Mouse (Mus musculus) intestine, postnatal 0 days (tissue): ENCODE results near the gene Jagn1. TPM values are rescaled to one million over a fixed set of nuclear protein-coding genes. Genes with fewer than 3 reads are reported as not detected.

Experiments
- ATAC-seq: fragments of 200-750 bp; cut with Nextera tagmentation; 2 replicates; pipeline ENCODE4 v1.8.0; 2017; ENCODE audit warnings: mild to moderate bottlenecking, moderate TSS enrichment, moderate library complexity
- H3K27ac ChIP-seq: fragments of 300-500 bp; sonication (generic); 2 replicates; pipeline ENCODE4 v1.5.1; 2014; ENCODE audit warnings: mild to moderate bottlenecking, low read depth, low read length, moderate library complexity
- H3K27me3 ChIP-seq: fragments of 300-500 bp; sonication (generic); replicated peaks from 2 replicates; pipeline ENCODE4 v1.6.1; 2014; ENCODE audit warnings: low read length, mixed read lengths; ENCODE audit not compliant: control insufficient read depth, insufficient read depth
- H3K36me3 ChIP-seq: fragments of 300-500 bp; sonication (generic); 2 replicates; pipeline ENCODE4 v1.6.1; 2014; ENCODE audit warnings: mild to moderate bottlenecking, moderate library complexity; ENCODE audit not compliant: control insufficient read depth, insufficient read depth
- H3K4me1 ChIP-seq: fragments of 300-500 bp; sonication (generic); replicated peaks from 2 replicates; pipeline ENCODE4 v1.6.1; 2014; ENCODE audit warnings: antibody characterized with exemption, low read length, mixed read lengths; ENCODE audit not compliant: control insufficient read depth, insufficient read depth
- H3K4me2 ChIP-seq: fragments of 300-500 bp; sonication (generic); replicated peaks from 2 replicates; pipeline ENCODE4 v1.6.1; 2014; ENCODE audit warnings: low read depth, mild to moderate bottlenecking, moderate library complexity
- H3K4me3 ChIP-seq: fragments of 300-500 bp; sonication (generic); 2 replicates; pipeline ENCODE4 v1.5.1; 2014; ENCODE audit warnings: low read depth, low read length
- H3K9ac ChIP-seq: fragments of 300-500 bp; sonication (generic); 2 replicates; pipeline ENCODE4 v1.6.1; 2014; ENCODE audit warnings: mild to moderate bottlenecking, low read depth, low read length
- H3K9me3 ChIP-seq: fragments of 300-500 bp; sonication (generic); 2 replicates; pipeline ENCODE4 v1.6.1; 2016; ENCODE audit warnings: mixed run types; ENCODE audit not compliant: control insufficient read depth
- CTCF ChIP-seq: sonication (generic); IDR thresholded peaks from 2 replicates; pipeline ENCODE4 v1.5.1; 2016; ENCODE audit warnings: low read depth, mild to moderate bottlenecking, control low read depth, antibody characterized with exemption, moderate library complexity
- WGBS: fragments of 180-500 bp; shearing (Covaris S2); extraction: QIAGEN DNeasy Blood & Tissue Kit; methylation state at CpG from one replicate; pipeline ENCODE4 v1.1.7; 2014; 5-methylcytosine and 5-hydroxymethylcytosine counted together
- polyA plus RNA-seq: library from polyadenylated mRNA; unstranded; fragments of >200 nt; fragmentation: Nextera tagmentation; extraction: Ambion mirVana; gene quantifications from 2 replicates; pipeline ENCODE4 v1.2.1, GENCODE M21; 2015

The Jagn1 gene
- 44.9 and 48.8 TPM in 2 replicates for polyA plus RNA-seq

DNA sequence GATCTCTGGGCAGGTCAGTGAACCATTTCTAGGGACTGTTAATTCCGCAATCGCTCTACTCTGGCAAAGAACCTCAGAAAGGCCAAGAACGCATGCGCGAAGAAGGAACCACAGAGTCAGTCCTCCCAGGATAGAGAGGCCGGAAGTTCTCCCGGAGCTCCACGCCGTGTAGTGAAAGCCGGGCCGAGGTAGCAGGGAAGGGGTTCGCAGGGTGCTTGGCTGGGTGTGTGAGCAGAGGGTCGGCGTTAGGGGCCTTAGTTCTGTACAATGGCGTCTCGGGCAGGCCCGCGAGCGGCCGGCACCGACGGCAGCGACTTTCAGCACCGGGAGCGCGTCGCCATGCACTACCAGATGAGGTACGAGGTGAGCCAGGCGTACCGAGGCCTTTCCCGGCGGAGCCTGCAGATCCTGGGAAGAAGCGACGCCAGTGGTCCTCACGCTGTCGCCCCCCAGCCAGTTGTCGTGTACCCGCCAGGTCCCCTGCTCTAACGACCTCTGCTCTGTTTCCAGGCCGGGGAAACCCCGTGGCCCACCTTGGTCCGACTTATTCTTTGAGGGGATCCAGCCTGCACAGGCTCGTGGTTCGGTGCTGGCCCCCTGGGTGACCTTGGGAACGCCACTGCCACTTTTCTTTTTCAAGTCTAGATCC is at the start of gene Jagn1:
TSS of gene Jagn1 (plus strand) at position 128 of the 649 bp plus-strand sequence.
- Histone ChIP-seq H3K27ac (peak within 1 kb of the TSS; percentile 51), H3K9ac (peak within 1 kb of the TSS; percentile 84), H3K4me2 (peak within 1 kb of the TSS; percentile 93), H3K36me3 (peaks cover 14% of the 10 kb centered on the region), H3K9me3 (no peaks in the 10 kb centered on the region), H3K27me3 (no peaks in the 10 kb centered on the region), H3K4me1 (no peaks in the 10 kb centered on the region), H3K4me3 (peak within 1 kb of the TSS; percentile 92)
- under 1% methylated on average over 39 of the region's 45 CpGs for WGBS
- TF ChIP-seq CTCF = no peak
- ATAC-seq = peak; percentile 74

DNA sequence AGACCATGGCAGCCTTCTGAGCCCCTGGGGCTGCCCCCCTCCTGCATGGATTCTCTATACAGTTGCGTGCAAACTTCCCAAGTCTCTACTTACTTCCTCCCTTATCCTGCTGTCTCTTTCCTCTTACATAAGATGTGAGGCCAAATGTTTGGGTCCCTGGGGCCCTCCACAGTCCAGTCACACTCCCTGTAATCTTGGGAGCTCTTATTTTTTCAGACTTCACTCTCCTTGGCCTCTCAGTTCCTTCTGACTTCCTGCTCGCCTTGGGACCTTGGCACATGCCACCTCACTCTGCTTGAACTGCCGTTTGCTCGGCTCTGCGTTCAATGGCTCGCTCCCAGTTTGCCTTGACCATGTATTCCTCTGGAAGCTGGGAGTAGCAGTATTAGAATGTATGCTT is 48.4 kb upstream of the Jagn1 start:
- Histone ChIP-seq H3K27me3 (no peaks in the 10 kb centered on the region), H3K4me3 (no peak overlapping the region), H3K9ac (no peak overlapping the region), H3K9me3 (no peaks in the 10 kb centered on the region), H3K36me3 (peaks cover 25% of the 10 kb centered on the region), H3K4me1 (peaks cover 6% of the 10 kb centered on the region; the same call in 1 of the 2 replicates), H3K4me2 (no peak overlapping the region), H3K27ac (no peak overlapping the region)
- WGBS = 79% methylated on average over 6 of the region's 6 CpGs
- no peak for TF ChIP-seq CTCF
- no peak for ATAC-seq

GRCm38 (mm10) chr6:113394811-113395210 is 47.6 kb upstream of the Jagn1 start:
- no peaks in the 10 kb centered on the region for H3K9me3 ChIP-seq
- peaks cover 6% of the 10 kb centered on the region; the same call in 1 of the 2 replicates for H3K4me1 ChIP-seq
- no peaks in the 10 kb centered on the region for H3K27me3 ChIP-seq
- H3K9ac ChIP-seq = no peak overlapping the region
- 91% methylated on average over 11 of the region's 11 CpGs for WGBS
- H3K27ac ChIP-seq = no peak overlapping the region
- H3K4me3 ChIP-seq = no peak overlapping the region
- ATAC-seq = no peak
- no peak for TF ChIP-seq CTCF
- peaks cover 16% of the 10 kb centered on the region for H3K36me3 ChIP-seq
- no peak overlapping the region for H3K4me2 ChIP-seq

DNA sequence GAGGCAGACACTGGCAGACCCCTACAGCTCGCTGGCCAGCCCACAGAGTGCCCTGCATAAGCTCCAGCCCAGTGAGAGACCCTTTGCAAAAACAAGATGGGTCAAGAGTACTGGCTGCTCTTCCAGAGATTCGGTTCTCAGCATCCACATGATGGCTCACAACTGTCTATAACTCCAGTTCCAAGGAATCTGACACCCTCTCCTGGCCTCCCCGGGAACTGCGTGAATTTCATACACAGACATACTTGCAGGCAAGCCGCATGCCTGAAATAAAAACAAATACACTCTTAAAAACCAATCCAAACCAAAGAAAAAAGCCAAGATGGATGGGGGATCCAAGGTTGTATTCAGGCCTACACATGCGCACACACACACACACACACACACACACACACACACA is 46.9 kb upstream of the Jagn1 start:
- TF ChIP-seq CTCF = peak; percentile 34
- WGBS = 94% methylated on average over 6 of the region's 6 CpGs
- no peak overlapping the region for H3K9ac ChIP-seq

GRCm38 (mm10) chr6:113396270-113397030 is 45.9 kb upstream of the Jagn1 start:
- Histone ChIP-seq H3K9me3 (no peaks in the 10 kb centered on the region), H3K4me2 (no peak overlapping the region), H3K36me3 (peaks cover 16% of the 10 kb centered on the region; the same call in 1 of the 2 replicates), H3K4me1 (no peaks in the 10 kb centered on the region; the same call in 1 of the 2 replicates), H3K27me3 (no peaks in the 10 kb centered on the region), H3K9ac (no peak overlapping the region), H3K4me3 (no peak overlapping the region), H3K27ac (no peak overlapping the region)
- peak; percentile 55 for ATAC-seq
- TF ChIP-seq CTCF = no peak
- 56% methylated on average over 10 of the region's 10 CpGs for WGBS

More for the DNA sequence above, 46.9 kb upstream of the Jagn1 start:
- ATAC-seq = no peak
- H3K27ac ChIP-seq = no peak overlapping the region
- no peak overlapping the region for H3K4me2 ChIP-seq
- no peak overlapping the region for H3K4me3 ChIP-seq
- H3K4me1 ChIP-seq = peaks cover 6% of the 10 kb centered on the region; the same call in 1 of the 2 replicates
- no peaks in the 10 kb centered on the region for H3K9me3 ChIP-seq
- H3K27me3 ChIP-seq = no peaks in the 10 kb centered on the region
- peaks cover 9% of the 10 kb centered on the region for H3K36me3 ChIP-seq

- Histone ChIP-seq H3K9me3 (no peaks in the 10 kb centered on the region), H3K27ac (no peak overlapping the region), H3K9ac (no peak overlapping the region), H3K4me1 (0 out of 2 replicates have a peak, but pooled peaks cover 3% of the 10 kb centered on the region), H3K27me3 (no peaks in the 10 kb centered on the region), H3K36me3 (peaks cover 10% of the 10 kb centered on the region; the same call in 1 of the 2 replicates), H3K4me2 (no peak overlapping the region), H3K4me3 (no peak overlapping the region)
- WGBS = 90% methylated on average over 13 of the region's 13 CpGs
- no peak for TF ChIP-seq CTCF
- ATAC-seq = no peak
Measured at GRCm38 (mm10) chr6:113402094-113402493, 40.3 kb upstream of the Jagn1 start.
